Mouse (Mus musculus) ES-Bruce4 (cell line): ENCODE data around the gene Cacna1e.

Source experiments
- CTCF ChIP-seq: IDR thresholded peaks from one replicate; pipeline ENCODE4 v1.8.1; 2011; ENCODE audit warnings: low read depth, low read length
- POLR2A ChIP-seq: IDR thresholded peaks from one replicate; pipeline ENCODE4 v1.8.1; 2011; ENCODE audit warnings: low read length; ENCODE audit not compliant: insufficient read depth

DNA sequence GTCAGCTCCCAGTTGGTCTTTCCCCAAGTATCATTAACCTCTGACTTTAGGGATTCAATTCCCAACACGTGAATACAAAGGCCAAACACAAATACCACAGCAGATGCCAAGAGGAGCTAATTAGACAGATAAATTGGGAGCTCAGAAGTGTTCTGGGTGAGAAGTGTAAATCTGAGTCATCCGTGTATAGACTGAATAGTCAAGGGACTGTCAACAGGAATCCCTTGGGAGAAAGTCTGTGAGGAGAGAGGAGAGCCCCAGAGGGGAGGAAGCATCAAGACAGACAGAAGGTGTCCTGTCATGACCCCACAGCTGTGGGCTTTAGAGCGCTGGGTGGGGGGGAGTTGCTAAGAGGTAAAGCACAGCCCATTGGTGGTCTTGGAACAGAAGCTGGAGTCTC lies 276.9 kb downstream of the Cacna1e start:
- TF ChIP-seq CTCF, result no peak
- no peak for TF ChIP-seq POLR2A
